Mouse (Mus musculus) hematopoietic stem cell, adult 5-6 weeks (primary cell): ENCODE data around the gene Hoxa10. TPM values are rescaled to one million over a fixed set of nuclear protein-coding genes. Genes with fewer than 3 reads are reported as not detected.

Experiments used
- ATAC-seq, 2 experiments: fragments of 125-278 bp in 1 of 2; replicated peaks in 1 of 2; 2 replicates each; pipeline ENCODE4 v1.8.0; 2016 to 2017; ENCODE audit warnings: inconsistent platforms in 2 of 2, mild to moderate bottlenecking in 2 of 2, moderate number of reproducible peaks in 2 of 2, low read depth in 1 of 2, moderate TSS enrichment in 1 of 2; ENCODE audit not compliant: low FRiP score in 2 of 2, poor library complexity in 2 of 2, severe bottlenecking in 2 of 2, insufficient read depth in 1 of 2, low TSS enrichment in 1 of 2
- total RNA-seq: library from RNA; stranded (forward); fragments of 172-1452, 232-1000 nt; gene quantifications from 2 replicates; pipeline ENCODE4 v1.2.3, GENCODE M21; 2017

Hoxa10 gene
- total RNA-seq, 1 experiment from 2014 or later = 12.2 TPM

GRCm38 (mm10) chr6:52251177-52251879, 10.7 kb upstream of the Hoxa10 start:
- no peak for ATAC-seq

- no peak for ATAC-seq
Measured at GRCm38 (mm10) chr6:52249826-52250225, 9.2 kb upstream of the Hoxa10 start.

GRCm38 (mm10) chr6:52249415-52249738, 8.7 kb upstream of the Hoxa10 start:
- ATAC-seq = no peak

- no peak for ATAC-seq
Measured at GRCm38 (mm10) chr6:52248638-52249414, 8.2 kb upstream of the Hoxa10 start.

- no peak for ATAC-seq
Measured at GRCm38 (mm10) chr6:52247766-52248637, 7.3 kb upstream of the Hoxa10 start.

- ATAC-seq = no peak
Measured at GRCm38 (mm10) chr6:52246916-52247315, 6.3 kb upstream of the Hoxa10 start.

- peak; percentile 62; a peak in 3 of 4 replicates for ATAC-seq
Measured at GRCm38 (mm10) chr6:52246403-52246803, 5.7 kb upstream of the Hoxa10 start.

- ATAC-seq = no peak
Measured at GRCm38 (mm10) chr6:52245757-52246142, 5.1 kb upstream of the Hoxa10 start, which contains the start of gene Hoxa11. TSS of gene Hoxa11 (minus strand) at chr6:52245810.

- no peak for ATAC-seq
Measured at GRCm38 (mm10) chr6:52245040-52245756, 4.5 kb upstream of the Hoxa10 start.

- ATAC-seq = no peak
Measured at GRCm38 (mm10) chr6:52244471-52245039, 3.9 kb upstream of the Hoxa10 start.

GRCm38 (mm10) chr6:52243681-52244121, 3.0 kb upstream of the Hoxa10 start:
- no peak for ATAC-seq

GRCm38 (mm10) chr6:52242801-52243332, 2.2 kb upstream of the Hoxa10 start:
- no peak for ATAC-seq

- ATAC-seq = no peak
Measured at GRCm38 (mm10) chr6:52241001-52241621, 457 bp upstream of the Hoxa10 start.

- ATAC-seq = no peak
Measured at GRCm38 (mm10) chr6:52239625-52240388, 847 bp downstream of the Hoxa10 start.

GRCm38 (mm10) chr6:52238976-52239375, 1.7 kb downstream of the Hoxa10 start:
- no peak for ATAC-seq

- no peak for ATAC-seq
Measured at GRCm38 (mm10) chr6:52238155-52238545, 2.5 kb downstream of the Hoxa10 start.
